In genomic region chr2:160451057-160451456, GRCm38 (mm10) we compare ENCODE assay signal across 9 mouse cellular contexts.
DNase-seq lines count a peak whose midpoint lies in the region; ATAC-seq lines count a peak whose summit lies in the region.
"Had no signal": no experiment of that assay in that cellular context is flagged by ENCODE, and none has a peak within 500 bp of the region (broad histone marks: within the 10 kb centered on the region; RNA-seq: fewer than 3 reads in every experiment).

No protein-coding gene starts in this region.

- DNase-seq in heart, adult 8-10 months (ENCODE audit: low spot score) = peak; percentile 57
- no peak for DNase-seq in heart, adult 18-20 months
- no peak for DNase-seq in hindbrain, embryonic 14.5 days (ENCODE audit: low spot score)
- no peak for DNase-seq in left cerebral cortex, postnatal 14 days (ENCODE audit: low spot score in 2 of 2)
- no peak for DNase-seq in thymus, postnatal 25 days
- no peak for DNase-seq in layer of hippocampus, adult 9-11 months

- H3K27me3 ChIP-seq in embryonic facial prominence, embryonic 12.5 days = no peaks in the 10 kb centered on the region
- 0 out of 2 replicates have a peak, but pooled peaks cover 9% of the 10 kb centered on the region for H3K27me3 ChIP-seq in hindbrain, embryonic 14.5 days (ENCODE audit: control insufficient read depth, insufficient read depth, low read length)
- no peaks in the 10 kb centered on the region; the same call in 1 of the 2 replicates for H3K27me3 ChIP-seq in midbrain, embryonic 13.5 days

- intact Hi-C loops in left cerebral cortex, postnatal 14 days (cut with DNase I) = no loop called here

- peak overlapping the region; percentile 68 for H3K4me2 ChIP-seq in embryonic facial prominence, embryonic 12.5 days (replicated peaks)
- peak overlapping the region; percentile 58 for H3K4me2 ChIP-seq in hindbrain, embryonic 14.5 days (replicated peaks)
- H3K4me2 ChIP-seq in midbrain, embryonic 13.5 days (replicated peaks) = peak overlapping the region; percentile 66

- no peaks in the 10 kb centered on the region for H3K9me3 ChIP-seq in embryonic facial prominence, embryonic 12.5 days
- no peaks in the 10 kb centered on the region for H3K9me3 ChIP-seq in hindbrain, embryonic 14.5 days (ENCODE audit: control insufficient read depth, low read length)
- no peaks in the 10 kb centered on the region for H3K9me3 ChIP-seq in midbrain, embryonic 13.5 days

- H3K36me3 ChIP-seq in embryonic facial prominence, embryonic 12.5 days = no peaks in the 10 kb centered on the region
- H3K36me3 ChIP-seq in hindbrain, embryonic 14.5 days (replicated peaks; ENCODE audit: control insufficient read depth, insufficient read depth) = no peaks in the 10 kb centered on the region
- H3K36me3 ChIP-seq in midbrain, embryonic 13.5 days = no peaks in the 10 kb centered on the region

- WGBS in embryonic facial prominence, embryonic 12.5 days = 5% methylated on average over 8 of the region's 8 CpGs
- WGBS in hindbrain, embryonic 14.5 days = 4% methylated on average over 8 of the region's 8 CpGs
- 6% methylated on average over 8 of the region's 8 CpGs for WGBS in midbrain, embryonic 13.5 days

- H3K27ac ChIP-seq in embryonic facial prominence, embryonic 12.5 days = peak overlapping the region; percentile 87
- no peak overlapping the region for H3K27ac ChIP-seq in hindbrain, embryonic 14.5 days
- H3K27ac ChIP-seq in midbrain, embryonic 13.5 days = peak overlapping the region; percentile 67; the same call in 1 of the 2 replicates
- H3K27ac ChIP-seq: liver, embryonic 14.5 days had no signal

- H3K9ac ChIP-seq in embryonic facial prominence, embryonic 12.5 days = 0 out of 2 replicates have a peak overlapping the region, but pooled peaks have one; percentile 10
- H3K9ac ChIP-seq in hindbrain, embryonic 14.5 days = no peak overlapping the region
- H3K9ac ChIP-seq in midbrain, embryonic 13.5 days (replicated peaks) = no peak overlapping the region
- H3K9ac ChIP-seq: liver, embryonic 14.5 days had no signal

- 0 out of 2 replicates have a peak, but pooled peaks have one; percentile 17 for ATAC-seq in embryonic facial prominence, embryonic 12.5 days (ENCODE audit: insufficient number of reproducible peaks, insufficient read depth, low FRiP score, low TSS enrichment)
- ATAC-seq in hindbrain, embryonic 14.5 days (ENCODE audit: low FRiP score) = no peak; the same call in 1 of the 2 replicates
- peak; percentile 66 for ATAC-seq in midbrain, embryonic 13.5 days

- H3K4me1 ChIP-seq in embryonic facial prominence, embryonic 12.5 days = peaks cover 26% of the 10 kb centered on the region
- H3K4me1 ChIP-seq in hindbrain, embryonic 14.5 days (replicated peaks; ENCODE audit: control insufficient read depth, insufficient read depth, low read length) = peaks cover 10% of the 10 kb centered on the region
- peaks cover 25% of the 10 kb centered on the region for H3K4me1 ChIP-seq in midbrain, embryonic 13.5 days (replicated peaks)

- H3K4me3 ChIP-seq in embryonic facial prominence, embryonic 12.5 days = peak overlapping the region; percentile 39
- no peak overlapping the region for H3K4me3 ChIP-seq in hindbrain, embryonic 14.5 days (replicated peaks; ENCODE audit: low read length)
- H3K4me3 ChIP-seq in midbrain, embryonic 13.5 days (replicated peaks) = no peak overlapping the region
